9 mouse cellular contexts compared by ENCODE assay signal in genomic region chr7:112680498-112681251, GRCm38 (mm10). TPM values are rescaled to one million over a fixed set of nuclear protein-coding genes. Genes with fewer than 3 reads are reported as not detected.
DNase-seq lines count a peak whose midpoint lies in the region; ATAC-seq lines count a peak whose summit lies in the region.
"Had no signal": no experiment of that assay in that cellular context is flagged by ENCODE, and none has a peak within 500 bp of the region (broad histone marks: within the 10 kb centered on the region; RNA-seq: fewer than 3 reads in every experiment).

No protein-coding gene starts in this region.

- WGBS in forebrain, embryonic 11.5 days = under 1% methylated on average over 22 of the region's 22 CpGs
- WGBS in hindbrain, embryonic 10.5 days = 1% methylated on average over 22 of the region's 22 CpGs
- WGBS in stomach, embryonic 15.5 days = 1% methylated on average over 22 of the region's 22 CpGs

- ATAC-seq in forebrain, embryonic 11.5 days (replicated peaks; ENCODE audit: low FRiP score) = no peak; the same call in 1 of the 2 replicates
- ATAC-seq in stomach, embryonic 15.5 days (ENCODE audit: insufficient read depth, low FRiP score, low read depth) = peak; percentile 24; the same call in 1 of the 2 replicates

- no peaks in the 10 kb centered on the region for H3K36me3 ChIP-seq in forebrain, embryonic 11.5 days (ENCODE audit: control insufficient read depth, insufficient read depth, low read length)
- H3K36me3 ChIP-seq in hindbrain, embryonic 10.5 days = no peaks in the 10 kb centered on the region
- no peaks in the 10 kb centered on the region for H3K36me3 ChIP-seq in stomach, embryonic 15.5 days

- H3K9ac ChIP-seq in forebrain, embryonic 11.5 days (ENCODE audit: low read length) = peak overlapping the region; percentile 96
- H3K9ac ChIP-seq in stomach, embryonic 15.5 days = peak overlapping the region; percentile 44; the same call in 1 of the 2 replicates

- H3K27me3 ChIP-seq in forebrain, embryonic 11.5 days (ENCODE audit: control insufficient read depth, insufficient read depth, low read length) = no peaks in the 10 kb centered on the region
- peaks cover 3% of the 10 kb centered on the region for H3K27me3 ChIP-seq in hindbrain, embryonic 10.5 days (ENCODE audit: insufficient read depth, poor library complexity, severe bottlenecking)
- no peaks in the 10 kb centered on the region for H3K27me3 ChIP-seq in stomach, embryonic 15.5 days (replicated peaks)

- no peaks in the 10 kb centered on the region for H3K9me3 ChIP-seq in forebrain, embryonic 11.5 days (ENCODE audit: control insufficient read depth, low read length)
- H3K9me3 ChIP-seq in hindbrain, embryonic 10.5 days = no peaks in the 10 kb centered on the region
- no peaks in the 10 kb centered on the region for H3K9me3 ChIP-seq in stomach, embryonic 15.5 days
- H3K9me3 ChIP-seq: megakaryocyte, embryonic 14.5 days had no signal

- peak overlapping the region; percentile 91 for H3K4me3 ChIP-seq in forebrain, embryonic 11.5 days (ENCODE audit: low read depth, low read length)
- H3K4me3 ChIP-seq in hindbrain, embryonic 10.5 days = peak overlapping the region; percentile 84
- peak overlapping the region; percentile 84 for H3K4me3 ChIP-seq in stomach, embryonic 15.5 days (replicated peaks)
- H3K4me3 ChIP-seq: megakaryocyte, embryonic 14.5 days had no signal

- peaks cover 27% of the 10 kb centered on the region for H3K4me1 ChIP-seq in forebrain, embryonic 11.5 days (replicated peaks; ENCODE audit: control insufficient read depth, insufficient read depth, low read length)
- peaks cover 64% of the 10 kb centered on the region for H3K4me1 ChIP-seq in hindbrain, embryonic 10.5 days (replicated peaks)
- H3K4me1 ChIP-seq in stomach, embryonic 15.5 days = peaks cover 20% of the 10 kb centered on the region

- DNase-seq in ES-CJ7 (ENCODE audit: low read depth, low spot score) = peak; percentile 77
- peak; percentile 37 for DNase-seq in adrenal gland, postnatal 25 days
- peak; percentile 74 for DNase-seq in forebrain, embryonic 11.5 days (ENCODE audit: low spot score)
- peak; percentile 63 for DNase-seq in hindbrain, embryonic 10.5 days (ENCODE audit: low spot score)
- peak; percentile 36 to 65 for DNase-seq in layer of hippocampus, postnatal 14 days (ENCODE audit: low spot score in 2 of 2)
- DNase-seq in lung, postnatal 4 days = peak; percentile 50 to 56
- no peak for DNase-seq in thymus, postnatal 36 days

- H3K27ac ChIP-seq in forebrain, embryonic 11.5 days (ENCODE audit: low read depth, low read length) = peak overlapping the region; percentile 55; the same call in 1 of the 2 replicates
- peak overlapping the region; percentile 98 for H3K27ac ChIP-seq in hindbrain, embryonic 10.5 days
- peak overlapping the region; percentile 78 for H3K27ac ChIP-seq in stomach, embryonic 15.5 days

- peak overlapping the region; percentile 78 for H3K4me2 ChIP-seq in forebrain, embryonic 11.5 days (ENCODE audit: low read depth, low read length, severe bottlenecking)
- H3K4me2 ChIP-seq in stomach, embryonic 15.5 days = peak overlapping the region; percentile 83

RNA-seq across cellular contexts. Expression of gene Tead1, which starts 1.6 kb away (rescaled TPM):
- total RNA-seq in adrenal gland, postnatal 25 days (2021) = 55.9 and 73.4 TPM in 2 replicates
- polyA plus RNA-seq in forebrain, embryonic 11.5 days (2014; fragmentation: Nextera tagmentation; extraction: Ambion mirVana) = 17.9 and 24.9 TPM in 2 replicates
- polyA plus RNA-seq in hindbrain, embryonic 10.5 days (2016; fragmentation: Nextera tagmentation; extraction: Ambion mirVana) = 17.8 and 20.6 TPM in 2 replicates
- total RNA-seq in layer of hippocampus, postnatal 14 days (2021) = 10 to 100 TPM; 30.7 to 34.3 TPM
- 25.7 and 30.2 TPM in 2 replicates for polyA plus RNA-seq in stomach, embryonic 15.5 days (2015; fragmentation: Nextera tagmentation; extraction: Ambion mirVana)

Comparison
In these comparisons a context has a peak if more than half of its experiments do, and no peak if none do; other contexts are left out.
1. DNase-seq: peak in ES-CJ7 (single experiment), adrenal gland, postnatal 25 days (single experiment), forebrain, embryonic 11.5 days (single experiment), hindbrain, embryonic 10.5 days (single experiment), layer of hippocampus, postnatal 14 days (2 of 2) and lung, postnatal 4 days (2 of 2); none in thymus, postnatal 36 days (0 of 2).
2. Peak in every context shown above with its lines, with median percentiles within 50 percentile points of each other: H3K27ac ChIP-seq and H3K4me3 ChIP-seq.